Mouse (Mus musculus) yolk sac, embryonic 10.5 days (tissue): Measurements from ENCODE around the gene Bcat1.
A peak's percentile ranks its signal among the peaks of the same experiment; 100 is the strongest.
"Not testable (repeated sequence)": the region's sequence is repeated elsewhere in the genome, so short reads cannot be mapped to it uniquely, and the experiment has no call there.

Experiments
- DNase-seq: peaks from one replicate; pipeline ENCODE4 v3.0.0-alpha.2; 2017; ENCODE audit warnings: low spot score

Gene Bcat1

DNA sequence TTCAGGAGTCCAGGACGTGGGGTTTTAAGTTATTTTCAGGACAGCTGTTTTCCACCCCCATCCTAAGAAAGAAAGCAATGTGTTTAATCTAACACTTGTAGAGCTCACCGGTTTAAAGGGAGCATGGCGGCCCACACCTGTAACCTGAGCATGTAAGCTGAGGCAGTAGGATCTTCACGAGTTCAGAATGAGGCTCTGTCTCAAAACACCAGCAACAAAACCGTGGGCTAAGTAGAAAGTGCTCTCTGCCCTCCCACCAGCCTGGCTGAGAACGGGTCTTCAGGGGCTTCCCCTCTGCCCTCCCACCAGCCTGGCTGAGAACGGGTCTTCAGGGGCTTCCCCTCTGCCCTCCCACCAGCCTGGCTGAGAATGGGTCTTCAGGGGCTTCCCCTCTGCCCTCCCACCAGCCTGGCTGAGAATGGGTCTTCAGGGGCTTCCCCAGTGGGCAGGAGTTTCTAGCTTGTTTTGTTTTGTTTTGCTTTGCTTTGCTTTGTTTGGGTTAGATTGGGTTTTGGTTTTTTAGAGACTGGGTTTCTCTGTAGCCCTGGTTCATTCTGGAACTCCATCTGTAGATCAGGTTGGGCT, 17.1 kb upstream of the Bcat1 start:
- not testable (repeated sequence) for DNase-seq

DNA sequence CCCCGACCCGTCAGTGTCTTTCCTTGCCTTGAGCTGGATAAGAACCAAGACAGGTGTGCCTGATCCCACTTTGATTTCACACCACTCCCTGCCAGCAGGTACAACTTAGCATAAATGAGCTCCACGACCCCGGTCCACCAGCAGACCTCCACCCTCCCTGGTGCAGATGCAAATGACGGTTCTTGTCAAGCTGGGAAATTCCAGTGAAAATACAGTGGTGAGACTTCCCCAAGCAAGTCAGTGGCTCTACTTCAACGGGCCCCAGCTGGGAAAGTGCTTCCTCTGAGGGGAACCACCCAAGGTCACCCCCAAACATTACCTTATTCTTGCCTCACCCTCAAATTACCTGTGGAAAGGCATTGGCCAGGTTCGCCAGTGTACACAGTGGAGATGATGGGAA, 16.0 kb upstream of the Bcat1 start:
- no peak for DNase-seq

DNA sequence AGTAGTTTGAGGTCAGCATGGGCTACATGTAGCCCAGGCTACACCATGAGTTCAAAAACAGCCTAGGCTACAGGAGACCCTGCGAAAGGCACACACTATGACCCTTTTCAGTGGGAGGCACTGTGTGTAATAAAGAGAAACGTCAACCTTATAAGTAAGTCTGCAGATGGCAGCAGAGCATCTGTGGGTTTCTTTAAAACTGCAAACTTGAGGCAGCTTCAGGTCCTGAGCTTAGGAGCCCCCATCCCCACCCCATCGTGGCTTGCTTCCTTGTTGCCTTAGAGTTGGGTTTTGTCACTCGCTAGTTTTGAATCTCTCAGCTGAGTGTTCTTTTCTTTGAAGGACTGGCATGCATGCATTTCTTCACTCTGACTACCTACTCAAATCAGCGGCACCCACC, 14.9 kb upstream of the Bcat1 start:
- no peak for DNase-seq

DNA sequence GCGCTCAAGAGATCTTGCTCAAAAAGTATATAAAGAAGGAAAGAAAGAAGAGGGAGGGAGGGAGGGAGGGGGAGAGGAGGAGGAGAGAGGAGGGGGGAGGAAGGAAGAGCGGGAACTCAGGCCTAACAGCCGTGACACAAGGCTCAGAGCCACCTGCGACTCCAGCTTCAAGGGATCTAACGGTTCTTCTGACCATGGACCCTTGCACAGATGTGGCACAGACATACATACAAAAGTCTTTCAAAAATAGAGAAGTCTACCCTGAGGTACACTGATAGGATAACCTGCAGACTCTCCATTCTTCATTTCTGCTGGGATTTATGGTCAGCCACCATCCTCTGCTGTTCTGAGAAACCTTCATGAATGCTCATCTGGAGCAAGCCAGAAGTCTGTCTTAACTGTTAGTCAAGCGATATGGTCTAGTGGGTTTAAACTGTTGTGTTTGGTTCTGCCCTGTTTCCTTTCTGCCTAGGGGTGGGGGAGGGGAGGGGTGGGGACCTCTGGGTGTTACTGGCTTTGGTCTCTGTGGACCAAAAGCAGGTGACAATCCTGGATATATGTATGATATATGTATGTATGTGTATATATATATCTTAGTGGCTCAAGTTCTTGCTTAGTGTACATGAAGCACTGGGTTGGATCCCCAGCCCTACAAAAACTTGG, 14.3 kb upstream of the Bcat1 start:
- DNase-seq, result no peak

DNA sequence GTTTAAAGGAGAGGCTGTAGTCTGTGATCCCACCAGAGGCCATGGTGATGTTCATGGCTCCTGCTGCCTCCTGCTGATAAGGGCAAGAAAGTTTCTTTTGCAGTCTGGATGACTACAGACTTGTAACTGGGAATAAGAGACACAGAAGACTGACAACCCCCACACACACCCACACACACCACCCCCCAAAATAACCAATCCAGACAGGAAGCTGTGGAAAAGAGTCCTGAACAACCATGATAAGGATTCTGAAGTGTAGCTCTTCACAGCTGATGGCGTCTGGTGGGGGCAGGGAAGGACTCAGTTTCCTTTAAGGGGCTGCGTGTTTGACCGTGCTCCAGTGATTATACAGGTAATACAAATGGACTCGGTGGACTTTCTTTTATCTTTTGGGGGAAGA, 13.4 kb upstream of the Bcat1 start:
- DNase-seq, result no peak

DNA sequence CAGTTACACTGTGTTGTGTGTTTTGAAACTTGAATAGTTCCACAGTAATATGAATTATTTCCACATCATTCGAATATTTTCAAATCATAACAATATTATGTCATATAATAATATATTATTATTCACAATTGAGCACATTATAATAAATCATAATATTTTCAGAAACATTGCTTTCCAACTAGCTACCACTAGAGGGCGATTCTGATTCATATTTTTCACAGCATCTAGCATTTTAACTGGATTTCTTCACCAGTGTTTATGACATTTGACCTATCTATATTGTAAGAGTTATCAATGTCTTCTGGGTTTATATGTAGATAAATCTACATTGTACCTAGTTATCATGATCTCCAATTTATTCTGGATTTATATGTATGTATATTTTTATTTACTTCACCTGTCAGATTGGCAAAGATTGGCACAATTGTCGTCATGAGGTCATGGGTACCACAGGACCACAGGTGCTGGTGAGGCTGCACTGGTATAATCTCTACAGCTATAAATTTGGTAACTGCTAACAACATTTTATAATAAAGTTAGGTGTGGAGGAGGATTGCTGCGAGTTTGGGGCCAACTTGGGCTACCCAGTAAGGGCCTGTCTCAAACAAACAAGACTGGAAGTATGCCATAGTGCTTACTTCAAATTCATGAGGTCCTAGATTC, 12.6 kb upstream of the Bcat1 start:
- DNase-seq, result no peak

DNA sequence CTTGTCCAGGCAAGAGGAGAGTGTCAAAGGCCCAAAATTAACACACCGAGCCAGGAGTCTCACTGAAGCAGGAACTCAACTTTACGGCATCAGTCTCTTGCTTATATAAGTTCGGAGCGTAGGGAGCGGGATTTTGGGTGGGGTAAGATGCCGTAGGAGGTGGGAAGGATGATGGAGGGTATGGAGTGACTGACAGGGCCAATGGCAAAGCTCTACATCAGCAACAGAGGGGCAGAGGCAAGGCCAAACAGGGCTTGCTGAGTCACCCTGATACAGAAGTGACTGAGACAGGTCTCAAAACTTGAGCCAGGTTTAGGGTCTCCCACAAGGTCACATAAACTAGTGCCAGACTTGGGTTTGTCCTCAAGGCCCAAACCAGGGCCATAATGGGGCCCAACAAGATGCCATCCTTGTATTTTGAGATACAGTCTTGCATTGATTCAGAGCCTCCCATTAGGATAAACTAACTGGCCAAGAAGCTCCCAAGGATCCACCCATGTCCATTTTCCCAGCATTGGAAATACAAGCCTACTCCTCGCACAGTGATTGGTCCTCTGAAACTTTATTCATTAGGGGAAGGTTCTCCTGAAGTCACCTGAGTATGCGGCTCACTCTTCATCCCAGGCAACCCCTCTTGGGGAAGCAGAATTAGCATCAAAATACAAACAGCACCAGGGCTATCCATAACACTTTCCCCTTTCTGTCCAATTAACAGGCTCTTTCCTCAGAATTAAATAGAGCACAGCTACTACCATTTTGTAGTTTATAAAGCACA, 8.5 kb upstream of the Bcat1 start:
- no peak for DNase-seq

DNA sequence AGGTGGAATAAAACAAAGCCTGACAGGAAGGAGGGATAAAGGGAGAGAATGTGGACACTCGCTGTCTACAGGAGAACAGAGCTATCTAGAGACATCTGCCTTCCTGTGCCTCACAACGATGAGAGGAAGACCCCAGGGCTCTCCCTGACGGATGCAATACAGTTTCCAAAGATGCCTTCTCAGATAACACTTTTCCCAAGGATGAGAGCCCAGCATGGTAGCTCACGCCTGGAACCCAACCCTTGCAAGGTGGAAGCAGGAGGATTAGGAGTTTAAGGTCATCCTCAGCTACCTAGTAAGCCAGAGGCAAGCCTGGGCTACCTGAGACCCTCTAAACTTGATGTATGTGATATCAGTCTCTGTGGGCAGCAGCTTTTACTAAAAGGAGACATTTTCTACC, 5.7 kb upstream of the Bcat1 start:
- no peak for DNase-seq

DNA sequence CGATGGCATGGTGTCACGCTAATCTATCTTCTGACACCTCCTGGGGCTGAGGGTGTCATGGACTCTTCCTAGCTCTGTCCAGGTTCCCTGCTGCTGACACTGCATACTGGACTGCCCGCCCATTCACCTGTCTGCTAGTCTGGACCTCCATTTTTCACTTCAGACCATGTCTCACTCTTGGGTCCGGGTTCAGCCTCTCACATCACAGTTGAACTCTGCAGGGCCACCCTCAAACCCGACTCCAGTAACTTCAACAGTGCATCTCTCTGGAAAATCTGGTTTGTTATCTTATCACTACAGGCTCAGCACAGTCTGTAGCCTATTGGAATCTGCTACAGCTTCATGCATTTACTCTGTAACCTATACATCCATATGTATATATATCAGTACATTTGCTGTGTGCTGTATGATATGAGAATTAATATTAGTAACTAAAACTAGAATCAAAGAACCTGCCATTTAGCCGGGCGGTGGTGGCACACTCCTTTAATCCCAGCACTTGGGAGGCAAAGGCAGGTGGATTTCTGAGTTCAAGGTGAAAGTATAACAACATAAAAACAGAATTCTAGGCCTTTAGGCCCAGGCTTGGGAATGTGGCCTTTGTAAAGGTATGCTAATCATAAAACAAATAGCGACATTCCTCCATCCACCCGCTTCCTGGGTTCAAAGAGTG, 3.2 kb upstream of the Bcat1 start:
- no peak for DNase-seq

DNA sequence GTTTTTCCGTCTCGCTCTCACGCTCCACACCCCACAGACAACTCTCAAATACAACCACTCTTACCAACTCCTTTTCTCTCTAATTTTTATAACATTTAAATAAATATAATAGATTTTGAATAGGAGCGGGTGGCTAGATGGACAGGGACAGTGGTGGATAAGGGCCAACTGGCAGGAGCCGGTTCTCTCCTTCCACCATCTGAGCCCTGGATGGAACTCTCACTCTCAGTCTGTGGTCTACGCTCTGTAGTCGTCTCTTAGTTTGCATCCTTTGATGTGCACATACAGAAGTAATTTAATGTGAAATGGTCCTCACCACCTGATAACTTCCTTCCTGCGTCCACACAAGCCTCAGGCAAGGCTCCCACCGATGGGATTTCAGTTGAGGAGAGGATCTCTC, 302 bp upstream of the Bcat1 start:
- DNase-seq, result no peak

DNA sequence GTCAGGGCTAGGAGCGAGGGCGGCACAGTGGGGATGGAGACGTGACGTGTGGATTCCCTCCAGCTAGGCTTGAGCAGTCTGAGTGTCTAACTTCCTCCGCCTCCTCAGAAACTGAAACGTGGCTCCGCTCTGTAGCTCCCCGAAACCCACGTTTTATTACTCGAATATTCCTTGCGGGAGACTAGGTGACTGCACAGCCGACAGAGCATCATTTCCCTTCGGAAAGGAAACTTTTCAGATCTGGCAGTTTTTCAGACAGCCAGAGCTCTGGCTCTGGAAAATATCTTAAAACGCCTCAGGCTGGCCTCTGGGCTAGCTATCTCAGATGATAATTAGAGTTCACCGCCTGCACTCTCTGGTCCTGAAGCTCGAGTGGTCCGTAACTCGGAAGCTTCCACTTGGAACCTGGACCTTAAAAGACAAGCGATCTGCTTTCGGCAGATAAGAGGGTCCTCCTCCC, 866 bp downstream of the Bcat1 start:
- DNase-seq, result peak; percentile 26

DNA sequence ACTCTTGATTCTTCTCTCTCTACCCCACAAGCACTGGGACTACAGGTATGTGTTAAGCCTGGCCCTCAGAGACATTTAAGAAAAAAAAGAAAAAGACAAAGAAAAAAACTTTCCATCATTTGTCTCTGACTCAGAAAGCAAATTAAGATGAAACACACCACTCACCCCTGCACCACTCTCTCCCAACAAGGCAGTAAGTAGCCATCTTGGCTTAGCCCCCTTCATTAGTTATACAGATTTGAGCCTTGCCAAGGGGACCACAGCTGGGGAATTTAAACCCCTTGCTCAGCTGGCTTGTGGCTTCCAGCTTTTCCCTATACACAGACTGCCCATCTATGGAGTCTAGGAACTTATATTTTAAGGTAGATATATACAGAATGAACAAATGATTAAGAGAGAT, 1.5 kb downstream of the Bcat1 start:
- no peak for DNase-seq

DNA sequence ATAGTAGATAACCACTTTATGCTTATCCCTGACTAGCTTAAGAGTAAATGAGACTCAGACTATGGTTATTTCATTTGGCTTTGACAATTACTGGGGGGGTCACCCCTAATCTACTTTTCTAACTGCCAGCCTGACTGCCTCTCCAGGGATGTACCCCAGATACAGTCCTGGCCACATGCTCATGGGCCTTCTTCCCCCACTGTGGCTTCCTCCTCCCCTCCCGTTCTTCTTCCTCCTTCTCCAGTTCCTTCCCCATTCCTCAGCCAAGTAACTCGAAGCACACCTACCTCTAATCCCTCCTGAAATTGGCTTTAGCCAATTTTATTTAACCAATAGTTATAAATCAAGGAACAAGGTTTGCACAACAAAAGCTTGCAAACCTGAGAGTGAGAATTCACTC, 6.1 kb downstream of the Bcat1 start:
- DNase-seq, result no peak

DNA sequence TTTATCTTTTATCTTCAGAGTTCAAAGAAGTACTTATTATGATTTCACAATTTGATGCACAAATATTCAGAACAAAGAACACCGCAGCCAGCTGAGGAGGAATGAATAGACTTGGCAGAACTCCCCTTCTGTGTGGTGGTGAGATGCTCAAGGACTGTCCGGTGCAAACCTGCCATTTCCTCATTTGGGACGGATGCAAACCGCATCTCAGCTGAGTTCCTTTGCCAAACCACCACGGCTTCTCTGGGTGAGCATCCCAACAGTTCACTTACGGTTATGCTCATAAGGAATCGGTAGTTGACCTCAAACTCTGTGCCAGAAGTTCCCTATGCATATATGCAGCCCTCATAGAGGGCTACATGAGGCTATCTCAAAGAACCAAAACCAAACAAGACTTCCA, 6.6 kb downstream of the Bcat1 start:
- DNase-seq, result no peak

DNA sequence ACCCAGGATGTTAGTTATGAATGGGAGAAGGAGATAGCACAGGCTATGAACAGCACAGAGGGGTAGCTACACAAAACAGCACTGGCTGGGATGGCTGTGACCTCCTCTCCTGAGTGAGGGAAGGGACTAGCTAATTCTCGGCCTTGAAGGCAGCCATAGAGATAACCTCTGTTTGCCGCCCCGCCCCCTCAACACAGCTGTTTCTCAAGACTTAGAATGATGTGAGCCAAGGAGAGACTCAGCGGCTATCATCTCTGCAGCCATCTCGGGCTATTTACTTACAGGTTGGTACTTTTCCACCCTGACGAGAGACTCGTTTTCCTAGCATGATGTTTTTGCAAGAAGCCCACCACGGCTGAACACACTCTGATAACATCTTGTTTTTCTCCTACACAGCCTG, 8.3 kb downstream of the Bcat1 start:
- DNase-seq, result no peak

DNA sequence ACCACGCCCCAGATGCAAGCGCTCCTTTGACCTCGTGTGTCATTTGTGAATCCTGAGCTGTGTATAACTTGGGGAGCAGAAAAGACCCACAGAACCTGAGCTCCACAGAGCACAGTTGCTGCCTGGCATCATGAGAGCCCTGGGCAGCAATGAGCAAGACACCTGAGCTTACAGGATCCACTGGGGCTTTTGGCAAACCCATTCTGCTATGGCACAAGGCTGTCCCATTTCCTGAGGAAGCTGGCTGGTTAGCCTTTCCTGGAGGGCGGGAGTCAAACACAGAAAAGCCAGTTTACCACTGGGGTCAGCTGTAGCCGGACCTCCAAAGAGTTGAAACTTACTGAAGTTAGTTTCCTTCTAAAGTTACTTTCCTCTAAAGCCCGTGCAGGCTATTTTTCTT, 9.6 kb downstream of the Bcat1 start:
- DNase-seq, result no peak

DNA sequence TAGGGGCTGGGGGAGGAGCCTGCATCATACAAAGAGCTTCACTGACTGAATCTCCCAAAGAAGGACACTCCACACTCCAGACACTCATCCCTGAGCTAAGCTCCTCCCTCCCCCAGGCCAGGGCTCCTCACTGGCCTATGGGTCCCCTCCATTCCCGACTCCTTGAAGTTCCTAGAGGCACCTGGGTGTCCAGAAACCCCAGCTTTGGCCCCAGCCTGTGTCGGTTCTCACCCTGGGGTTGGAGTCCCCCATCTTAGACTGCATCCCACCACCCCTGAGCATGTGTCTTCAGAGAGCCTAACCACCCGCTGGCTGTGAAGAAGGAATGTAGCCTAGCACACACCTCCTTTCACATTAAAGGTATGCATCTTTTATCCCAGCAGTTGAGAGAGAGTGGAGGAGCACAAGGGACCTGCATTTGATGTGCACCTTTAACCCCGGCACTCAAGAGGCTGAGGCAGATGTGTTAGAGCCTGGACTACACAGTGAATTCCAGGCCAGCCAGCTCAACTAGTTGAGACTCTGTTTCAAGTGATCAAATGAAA, 10.6 kb downstream of the Bcat1 start:
- no peak for DNase-seq

DNA sequence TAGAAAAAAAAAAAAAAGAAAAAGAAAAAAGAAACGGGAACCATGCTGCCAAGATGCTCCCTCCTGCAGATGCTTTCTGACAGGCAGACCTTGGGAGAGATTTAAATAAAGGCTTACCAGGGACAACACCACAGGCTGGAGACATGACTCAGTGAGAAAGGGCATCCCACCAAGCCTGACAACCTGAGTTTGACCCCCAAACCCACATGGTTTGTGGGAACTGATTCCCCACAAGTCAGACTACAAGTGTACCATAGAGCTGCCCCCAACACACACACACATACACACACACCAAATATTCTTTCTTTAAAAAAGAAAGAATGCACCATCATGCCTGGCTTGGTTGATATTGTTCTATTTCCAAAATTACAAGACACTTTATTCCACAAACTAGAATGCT, 11.9 kb downstream of the Bcat1 start:
- DNase-seq, result no peak

DNA sequence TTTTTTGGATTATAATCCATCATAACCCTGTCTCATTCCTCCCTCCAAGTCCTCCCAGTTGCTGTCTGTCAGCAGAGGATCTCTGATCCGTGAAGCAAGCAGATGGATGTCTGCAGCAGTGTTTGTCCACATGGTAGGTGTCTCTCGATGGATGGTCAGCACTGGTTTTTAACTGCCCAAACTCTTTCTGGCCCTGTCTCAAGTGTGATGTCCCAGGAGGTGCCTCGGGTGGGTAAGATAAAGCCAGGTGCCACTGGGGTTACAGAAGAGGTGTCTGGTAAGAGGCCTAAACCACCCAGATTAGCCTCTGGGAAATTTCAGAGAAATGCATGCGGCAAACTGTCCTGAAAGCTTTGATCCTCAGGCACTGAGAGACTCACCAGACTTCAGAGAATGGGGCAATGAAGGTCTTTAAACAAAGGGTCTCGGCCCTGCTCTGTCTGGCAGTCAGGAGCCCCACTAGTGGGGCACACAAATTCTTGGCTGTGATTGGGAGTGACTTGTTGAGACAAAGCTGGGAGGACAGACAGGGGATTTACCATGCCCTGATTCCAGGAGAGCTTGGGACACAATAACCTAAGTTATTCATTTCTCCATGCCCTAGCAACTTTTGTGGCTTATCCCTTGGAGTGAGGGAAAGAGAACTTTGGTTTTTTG, 12.6 kb downstream of the Bcat1 start:
- no peak for DNase-seq

DNA sequence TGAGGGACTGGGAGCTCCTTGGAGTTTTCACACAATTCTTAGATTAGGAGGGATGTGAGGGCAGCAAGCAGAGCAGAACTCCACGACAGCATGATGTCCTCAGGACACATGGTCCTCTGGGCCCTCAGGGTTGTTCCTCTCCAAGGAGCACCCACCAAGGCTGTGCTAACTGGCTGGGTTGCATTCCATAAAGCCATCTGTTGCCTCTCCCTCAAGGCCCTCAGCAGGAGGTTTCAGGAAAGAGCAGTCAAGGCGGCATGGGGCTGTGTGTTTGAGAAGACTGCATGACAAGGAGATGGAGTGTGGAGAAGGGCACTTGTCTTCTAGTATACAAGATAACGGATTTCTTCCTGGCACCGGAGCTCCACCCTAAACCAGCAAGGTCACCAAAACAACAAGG, 13.2 kb downstream of the Bcat1 start:
- DNase-seq, result no peak

DNA sequence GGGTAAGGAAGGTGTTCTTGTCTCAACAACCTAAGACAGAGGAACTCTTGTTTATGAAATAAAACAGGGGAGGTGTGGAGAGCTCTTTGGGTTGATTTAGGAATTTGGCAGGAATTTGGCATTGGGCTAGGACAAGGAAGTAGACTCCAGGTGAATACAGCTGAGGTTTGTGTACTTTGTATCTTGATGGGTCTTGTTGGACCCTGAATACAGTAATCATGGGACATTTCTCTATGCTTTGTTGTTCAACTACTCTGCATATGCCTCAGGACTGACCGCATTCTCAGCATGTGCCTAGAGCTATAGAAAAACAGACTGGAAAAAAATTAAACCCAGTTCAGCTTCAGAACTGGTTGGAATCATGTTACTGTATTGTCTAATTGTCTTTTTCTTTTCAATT, 14.6 kb downstream of the Bcat1 start:
- DNase-seq, result no peak

DNA sequence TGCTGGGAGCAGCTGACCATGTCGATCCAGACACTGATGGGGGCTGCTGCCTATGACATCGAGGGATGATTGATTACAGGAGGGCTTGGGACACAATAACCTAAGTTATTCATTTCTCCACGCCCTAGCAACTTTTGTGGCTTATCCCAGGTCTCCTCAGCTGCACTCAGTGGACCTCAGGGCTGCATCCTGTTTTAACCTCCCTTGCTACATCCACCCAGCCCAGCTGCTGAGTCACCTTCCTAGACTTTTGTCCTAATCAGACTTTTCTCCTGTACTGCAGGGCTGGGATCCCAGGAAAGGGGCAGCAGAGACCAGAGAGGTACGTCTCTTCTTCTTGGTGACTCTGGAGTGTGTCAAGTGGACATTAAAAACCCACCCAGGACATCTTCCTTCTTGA, 19.9 kb downstream of the Bcat1 start:
- DNase-seq, result no peak
